Mouse (Mus musculus) liver, embryonic 14.5 days (tissue): Measurements from ENCODE around the gene Gm19345. TPM values are rescaled to one million over a fixed set of nuclear protein-coding genes. Genes with fewer than 3 reads are reported as not detected.

ENCODE experiments used
- ATAC-seq: fragments of 200-750 bp; cut with Nextera tagmentation; 2 replicates; pipeline ENCODE4 v1.8.0; 2017; ENCODE audit warnings: moderate number of reproducible peaks, mild to moderate bottlenecking, moderate library complexity; ENCODE audit not compliant: insufficient read depth
- DNase-seq, 3 experiments: peaks; one replicate each; pipeline ENCODE4 v3.0.0-alpha.2; 2012 to 2013; ENCODE audit warnings: low read depth in 3 of 3, low spot score in 3 of 3
- H3K27ac ChIP-seq: fragments of 300-500 bp; sonication (generic); 2 replicates; pipeline ENCODE4 v1.5.1; 2014; ENCODE audit warnings: moderate library complexity, mild to moderate bottlenecking, control low read depth, inconsistent platforms
- H3K27me3 ChIP-seq: fragments of 300-500 bp; sonication (generic); 2 replicates; pipeline ENCODE4 v1.6.1; 2014; ENCODE audit warnings: mild to moderate bottlenecking, low read length, moderate library complexity; ENCODE audit not compliant: control insufficient read depth, insufficient read depth
- H3K36me3 ChIP-seq: fragments of 300-500 bp; sonication (generic); replicated peaks from 2 replicates; pipeline ENCODE4 v1.6.1; 2014; ENCODE audit warnings: low read depth; ENCODE audit not compliant: control insufficient read depth, insufficient read depth
- H3K4me1 ChIP-seq, 2 experiments: fragments of 200-500 bp in 1 of 2; fragments of 300-500 bp in 1 of 2; sonication (generic) in 1 of 2; replicated peaks; 2 replicates each; pipeline ENCODE4 v1.6.1; 2012 to 2014; ENCODE audit warnings: antibody characterized with exemption in 1 of 2, inconsistent platforms in 1 of 2, low read length in 1 of 2; ENCODE audit not compliant: control insufficient read depth in 2 of 2, insufficient read depth in 2 of 2
- H3K4me2 ChIP-seq: fragments of 300-500 bp; sonication (generic); 2 replicates; pipeline ENCODE4 v1.6.1; 2014; ENCODE audit warnings: low read depth, mild to moderate bottlenecking, control low read depth, moderate library complexity
- H3K4me3 ChIP-seq, 2 experiments: fragments of 200-500 bp in 1 of 2; fragments of 300-500 bp in 1 of 2; sonication (generic) in 1 of 2; 2 replicates each; pipeline ENCODE4 v1.5.1; 2012 to 2014; ENCODE audit warnings: low read depth in 2 of 2, low read length in 2 of 2, mild to moderate bottlenecking in 2 of 2, control low read depth in 1 of 2, inconsistent platforms in 1 of 2, moderate library complexity in 1 of 2; ENCODE audit not compliant: insufficient read depth in 1 of 2
- H3K9ac ChIP-seq: fragments of 300-500 bp; sonication (generic); replicated peaks from 2 replicates; pipeline ENCODE4 v1.6.1; 2014; ENCODE audit warnings: mild to moderate bottlenecking, control low read depth, moderate library complexity
- H3K9me3 ChIP-seq: fragments of 300-500 bp; sonication (generic); 2 replicates; pipeline ENCODE4 v1.6.1; 2016; ENCODE audit warnings: low read length, mixed read lengths; ENCODE audit not compliant: control insufficient read depth
- CTCF ChIP-seq: IDR thresholded peaks from 2 replicates; pipeline ENCODE4 v1.5.1; 2016; ENCODE audit warnings: antibody characterized with exemption, low read depth, control low read depth
- EP300 ChIP-seq: IDR thresholded peaks from 2 replicates; pipeline ENCODE4 v1.6.1; 2016; ENCODE audit warnings: antibody characterized with exemption, low read depth
- WGBS: fragments of 180-500 bp; shearing (Covaris S2); extraction: QIAGEN DNeasy Blood & Tissue Kit; methylation state at CpG from one replicate; pipeline ENCODE4 v1.1.7; 2014; ENCODE audit not compliant: insufficient replicate concordance; 5-methylcytosine and 5-hydroxymethylcytosine counted together
- polyA plus RNA-seq, 2 experiments: library from polyadenylated mRNA; depleted of rRNA in 1 of 2; stranded (reverse) in 1 of 2; unstranded in 1 of 2; fragments of >200 nt; fragmentation: Nextera tagmentation in 1 of 2; extraction: Ambion mirVana in 1 of 2; gene quantifications; 2 replicates each; pipeline versions ENCODE4 v1.2.1 to v1.2.3; 2012 to 2014

Gm19345 gene
- polyA plus RNA-seq, 2 experiments: not detected

- WGBS: 19% methylated on average over 3 of the region's 3 CpGs
- DNase-seq: no peak
- Histone ChIP-seq H3K4me1 (no peaks in the 10 kb centered on the region; a peak in 1 of 4 replicates), H3K27ac (no peak overlapping the region), H3K27me3 (no peaks in the 10 kb centered on the region), H3K4me3 (no peak overlapping the region), H3K4me2 (no peak overlapping the region), H3K9ac (no peak overlapping the region), H3K9me3 (no peaks in the 10 kb centered on the region), H3K36me3 (no peaks in the 10 kb centered on the region)
- no peak for ATAC-seq
- TF ChIP-seq CTCF (no peak), EP300 (no peak)
These were observed 15.0 kb upstream of the Gm19345 start for GRCm38 (mm10) chr7:19836843-19837242.

- no peak for DNase-seq
- Histone ChIP-seq H3K36me3 (no peaks in the 10 kb centered on the region), H3K4me3 (no peak overlapping the region), H3K4me1 (peaks cover 0 to 11% of the 10 kb centered on the region in 2 experiments; a peak in 2 of 4 replicates), H3K27me3 (no peaks in the 10 kb centered on the region), H3K9me3 (no peaks in the 10 kb centered on the region), H3K4me2 (no peak overlapping the region), H3K27ac (no peak overlapping the region), H3K9ac (no peak overlapping the region)
- WGBS: 58% methylated on average over 4 of the region's 4 CpGs
- TF ChIP-seq EP300 (no peak), CTCF (no peak)
- no peak for ATAC-seq
These were observed 11.4 kb upstream of the Gm19345 start for GRCm38 (mm10) chr7:19840371-19840770.

GRCm38 (mm10) chr7:19840936-19841335, 10.9 kb upstream of the Gm19345 start:
- Histone ChIP-seq H3K27me3 (no peaks in the 10 kb centered on the region), H3K4me2 (no peak overlapping the region), H3K36me3 (no peaks in the 10 kb centered on the region), H3K9me3 (no peaks in the 10 kb centered on the region), H3K9ac (no peak overlapping the region), H3K4me3 (no peak overlapping the region), H3K4me1 (peaks cover 0 to 11% of the 10 kb centered on the region in 2 experiments; a peak in 2 of 4 replicates), H3K27ac (no peak overlapping the region)
- TF ChIP-seq EP300: no peak
- no peak for TF ChIP-seq CTCF
- ATAC-seq: no peak
- DNase-seq: no peak
- 57% methylated on average over 3 of the region's 3 CpGs for WGBS

DNA sequence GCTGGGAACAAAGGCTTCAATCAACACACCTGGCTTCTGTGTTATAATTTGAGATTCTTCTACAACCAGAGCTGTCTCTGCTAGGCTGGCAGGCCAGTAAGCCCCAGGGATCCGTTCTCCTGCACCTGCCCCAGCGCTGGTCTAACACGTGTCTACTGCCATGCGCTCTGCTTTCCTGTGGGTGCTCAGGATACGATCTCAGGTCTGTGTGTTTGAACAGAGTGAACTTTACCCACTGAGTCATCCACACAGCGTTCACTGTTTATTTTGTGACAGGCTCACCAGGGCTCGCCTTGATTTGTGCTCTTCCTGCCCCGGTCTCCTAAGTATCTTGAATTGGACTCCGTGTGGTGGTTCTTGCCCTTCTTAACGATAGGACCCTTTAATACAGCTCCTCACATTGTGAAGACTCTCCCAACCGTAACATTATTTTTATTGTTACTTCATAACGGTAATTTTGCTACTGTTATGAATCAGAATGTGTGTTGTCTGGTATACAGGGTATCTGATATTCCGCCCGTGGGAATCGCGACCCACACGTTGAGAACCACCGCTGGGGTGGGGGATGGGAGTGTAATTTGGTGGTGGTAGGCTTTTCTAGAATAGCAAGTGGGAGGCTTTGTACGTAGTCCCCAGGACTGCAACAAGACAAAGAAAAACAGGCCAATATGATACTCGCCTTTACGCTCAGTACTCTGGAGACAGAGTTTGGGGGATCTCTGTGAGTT, 10.0 kb upstream of the Gm19345 start:
- peaks cover 0 to 11% of the 10 kb centered on the region in 2 experiments; a peak in 2 of 4 replicates for H3K4me1 ChIP-seq
- no peak overlapping the region for H3K4me2 ChIP-seq
- no peaks in the 10 kb centered on the region for H3K9me3 ChIP-seq
- ATAC-seq: peak; percentile 73
- no peaks in the 10 kb centered on the region for H3K36me3 ChIP-seq
- H3K4me3 ChIP-seq: no peak overlapping the region
- DNase-seq: no peak
- H3K27me3 ChIP-seq: no peaks in the 10 kb centered on the region
- WGBS: 66% methylated on average over 21 of the region's 21 CpGs
- H3K27ac ChIP-seq: no peak overlapping the region
- no peak for TF ChIP-seq EP300
- TF ChIP-seq CTCF: no peak
- no peak overlapping the region for H3K9ac ChIP-seq

- H3K27me3 ChIP-seq: no peaks in the 10 kb centered on the region
- H3K9ac ChIP-seq: no peak overlapping the region
- 27% methylated on average over 19 of the region's 19 CpGs for WGBS
- no peaks in the 10 kb centered on the region for H3K9me3 ChIP-seq
- H3K4me3 ChIP-seq: no peak overlapping the region
- H3K36me3 ChIP-seq: no peaks in the 10 kb centered on the region
- TF ChIP-seq EP300 (no peak), CTCF (no peak)
- peaks cover 0 to 13% of the 10 kb centered on the region in 2 experiments; a peak in 2 of 4 replicates for H3K4me1 ChIP-seq
- no peak for ATAC-seq
- no peak overlapping the region for H3K27ac ChIP-seq
- DNase-seq: no peak
- H3K4me2 ChIP-seq: no peak overlapping the region
These were observed 8.8 kb upstream of the Gm19345 start for GRCm38 (mm10) chr7:19842885-19843504.
